Mouse (Mus musculus) NIH3T3 (cell line): ENCODE data around the gene Prkca.

Source experiments
- DNase-seq: peaks from one replicate; pipeline ENCODE4 v3.0.0-alpha.2; 2012; ENCODE audit warnings: low read depth

Gene Prkca

GRCm38 (mm10) chr11:108235081-108235703, 108.5 kb downstream of the Prkca start:
- no peak for DNase-seq

GRCm38 (mm10) chr11:108233015-108233414, 110.7 kb downstream of the Prkca start:
- DNase-seq, result no peak

GRCm38 (mm10) chr11:108230101-108230500, 113.6 kb downstream of the Prkca start:
- DNase-seq, result peak; percentile 33

- no peak for DNase-seq
Observed at GRCm38 (mm10) chr11:108229176-108229946, 114.4 kb downstream of the Prkca start.

GRCm38 (mm10) chr11:108228497-108228896, 115.2 kb downstream of the Prkca start:
- no peak for DNase-seq

GRCm38 (mm10) chr11:108226248-108226647, 117.5 kb downstream of the Prkca start:
- no peak for DNase-seq

- no peak for DNase-seq
Observed at GRCm38 (mm10) chr11:108224233-108224973, 119.3 kb downstream of the Prkca start.

GRCm38 (mm10) chr11:108223613-108224232, 120.0 kb downstream of the Prkca start:
- DNase-seq, result no peak

- DNase-seq, result no peak
Observed at GRCm38 (mm10) chr11:108223154-108223553, 120.6 kb downstream of the Prkca start.

- DNase-seq, result no peak
Observed at GRCm38 (mm10) chr11:108222616-108223015, 121.1 kb downstream of the Prkca start.

- no peak for DNase-seq
Observed at GRCm38 (mm10) chr11:108222026-108222425, 121.7 kb downstream of the Prkca start.

GRCm38 (mm10) chr11:108221124-108221835, 122.4 kb downstream of the Prkca start:
- DNase-seq, result peak; percentile 53

GRCm38 (mm10) chr11:108220605-108221004, 123.1 kb downstream of the Prkca start:
- peak; percentile 41 for DNase-seq

- peak; percentile 82 for DNase-seq
Observed at GRCm38 (mm10) chr11:108217043-108217442, 126.7 kb downstream of the Prkca start.

GRCm38 (mm10) chr11:108216064-108216463, 127.7 kb downstream of the Prkca start:
- DNase-seq, result peak; percentile 33

GRCm38 (mm10) chr11:108215466-108215865, 128.3 kb downstream of the Prkca start:
- peak; percentile 98 for DNase-seq

- DNase-seq, result peak; percentile 78
Observed at GRCm38 (mm10) chr11:108214521-108215223, 129.1 kb downstream of the Prkca start.

GRCm38 (mm10) chr11:108213783-108214182, 129.9 kb downstream of the Prkca start:
- no peak for DNase-seq

- no peak for DNase-seq
Observed at GRCm38 (mm10) chr11:108212638-108213037, 131.1 kb downstream of the Prkca start.

GRCm38 (mm10) chr11:108212030-108212429, 131.7 kb downstream of the Prkca start:
- no peak for DNase-seq

GRCm38 (mm10) chr11:108210749-108211148, 133.0 kb downstream of the Prkca start:
- DNase-seq, result no peak
